Mouse (Mus musculus) midbrain, embryonic 14.5 days (tissue): ENCODE results near the gene Efcab11. TPM values are rescaled to one million over a fixed set of nuclear protein-coding genes. Genes with fewer than 3 reads are reported as not detected.

Experiments used
- ATAC-seq: fragments of 200-750 bp; cut with Nextera tagmentation; 2 replicates; pipeline ENCODE4 v1.8.0; 2017; ENCODE audit warnings: moderate number of reproducible peaks, moderate library complexity; ENCODE audit not compliant: low FRiP score, low TSS enrichment
- DNase-seq: peaks from one replicate; pipeline ENCODE4 v3.0.0-alpha.2; 2015
- H3K27ac ChIP-seq: fragments of 300-500 bp; sonication (generic); replicated peaks from 2 replicates; pipeline ENCODE4 v1.5.1; 2014; ENCODE audit warnings: mild to moderate bottlenecking, low read depth, low read length, moderate library complexity
- H3K27me3 ChIP-seq: fragments of 300-500 bp; sonication (generic); 2 replicates; pipeline ENCODE4 v1.6.1; 2014; ENCODE audit warnings: low read length, control low read depth, mixed read lengths; ENCODE audit not compliant: control insufficient read depth, insufficient read depth
- H3K36me3 ChIP-seq: fragments of 300-500 bp; sonication (generic); 2 replicates; pipeline ENCODE4 v1.6.1; 2014; ENCODE audit warnings: low read length, control low read depth; ENCODE audit not compliant: control insufficient read depth, insufficient read depth
- H3K4me1 ChIP-seq: fragments of 300-500 bp; sonication (generic); 2 replicates; pipeline ENCODE4 v1.6.1; 2014; ENCODE audit warnings: mild to moderate bottlenecking, antibody characterized with exemption, low read length, control low read depth; ENCODE audit not compliant: control insufficient read depth, insufficient read depth
- H3K4me2 ChIP-seq: fragments of 300-500 bp; sonication (generic); 2 replicates; pipeline ENCODE4 v1.6.1; 2014; ENCODE audit warnings: mild to moderate bottlenecking, low read length, moderate library complexity
- H3K4me3 ChIP-seq: fragments of 300-500 bp; sonication (generic); replicated peaks from 2 replicates; pipeline ENCODE4 v1.5.1; 2014; ENCODE audit warnings: low read depth, low read length
- H3K9ac ChIP-seq: fragments of 300-500 bp; sonication (generic); replicated peaks from 2 replicates; pipeline ENCODE4 v1.6.1; 2014; ENCODE audit warnings: mild to moderate bottlenecking, low read length, moderate library complexity
- H3K9me3 ChIP-seq: fragments of 300-500 bp; sonication (generic); 2 replicates; pipeline ENCODE4 v1.6.1; 2016; ENCODE audit warnings: low read length, control low read depth, mixed read lengths; ENCODE audit not compliant: control insufficient read depth
- WGBS: fragments of 180-500 bp; shearing (Covaris S2); extraction: QIAGEN DNeasy Blood & Tissue Kit; methylation state at CpG from one replicate; pipeline ENCODE4 v1.1.7; 2014; 5-methylcytosine and 5-hydroxymethylcytosine counted together
- polyA plus RNA-seq: library from polyadenylated mRNA; unstranded; fragments of >200 nt; fragmentation: Nextera tagmentation; extraction: Ambion mirVana; gene quantifications from 2 replicates; pipeline ENCODE4 v1.2.1, GENCODE M21; 2014

Efcab11 gene
- polyA plus RNA-seq, 1 experiment from 2014 or later: 6.5 TPM

DNA sequence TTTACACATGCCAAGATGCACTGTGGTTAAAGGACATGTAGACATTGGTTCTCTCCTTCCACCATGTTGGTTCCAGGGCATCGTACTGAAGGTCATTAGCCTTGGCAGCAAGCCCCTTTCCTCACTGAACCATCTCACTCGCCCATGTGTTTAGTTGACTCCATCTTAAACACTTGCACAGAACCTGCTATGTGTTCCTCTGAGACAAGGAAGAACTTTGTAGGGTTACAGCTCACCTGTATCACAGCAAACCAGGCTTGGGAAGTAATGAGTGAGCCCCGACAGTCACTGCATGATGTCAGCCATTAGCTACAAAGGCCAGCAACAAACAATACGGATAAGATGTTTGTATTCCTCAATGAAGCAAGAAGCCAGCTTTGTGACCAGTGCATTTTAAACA is 13.6 kb upstream of the Efcab11 start:
- WGBS: 93% methylated on average over 4 of the region's 4 CpGs
- H3K9me3 ChIP-seq: no peaks in the 10 kb centered on the region
- no peak overlapping the region for H3K4me3 ChIP-seq
- no peak for ATAC-seq
- H3K4me1 ChIP-seq: no peaks in the 10 kb centered on the region
- no peak overlapping the region for H3K27ac ChIP-seq
- peaks cover 66% of the 10 kb centered on the region for H3K36me3 ChIP-seq
- DNase-seq: no peak
- no peaks in the 10 kb centered on the region for H3K27me3 ChIP-seq
- no peak overlapping the region for H3K4me2 ChIP-seq
- no peak overlapping the region for H3K9ac ChIP-seq

DNA sequence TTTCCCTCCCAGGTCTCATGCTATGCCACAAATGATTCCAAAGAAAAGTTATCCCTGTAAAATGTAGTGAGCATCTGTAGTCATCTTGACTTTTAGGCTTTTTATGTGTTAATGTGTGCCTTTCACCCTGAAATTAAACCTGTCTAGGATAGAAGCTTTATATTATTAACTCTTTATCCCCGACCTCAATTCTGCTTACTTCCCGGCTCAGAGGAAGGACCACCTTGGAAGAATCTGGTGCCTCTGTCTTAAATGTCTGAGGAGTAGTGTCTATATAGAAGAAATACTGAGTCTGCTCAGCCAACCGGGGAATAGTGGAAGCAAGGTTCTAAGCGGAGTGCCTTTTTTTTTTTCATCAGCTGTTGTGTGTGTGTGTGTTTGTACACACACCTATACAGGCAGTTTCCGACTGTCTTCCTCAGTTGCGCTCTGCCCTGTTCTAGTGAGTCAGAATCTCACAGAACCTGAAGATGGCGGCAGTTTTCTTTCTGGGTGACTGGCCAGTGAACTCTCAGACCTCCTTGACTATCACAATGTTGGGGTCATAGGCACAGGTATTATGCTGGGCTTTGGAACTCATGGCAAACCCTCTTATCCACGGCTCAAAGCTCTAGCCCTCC is 1.2 kb upstream of the Efcab11 start:
- Histone ChIP-seq H3K9me3 (no peaks in the 10 kb centered on the region), H3K36me3 (peaks cover 5% of the 10 kb centered on the region; the same call in 1 of the 2 replicates), H3K4me3 (peak overlapping the region; percentile 73), H3K27ac (no peak overlapping the region), H3K9ac (peak overlapping the region; percentile 80), H3K27me3 (no peaks in the 10 kb centered on the region), H3K4me1 (peaks cover 14% of the 10 kb centered on the region), H3K4me2 (peak overlapping the region; percentile 93)
- DNase-seq: peak; percentile 8
- 28% methylated on average over 8 of the region's 8 CpGs for WGBS
- ATAC-seq: no peak

DNA sequence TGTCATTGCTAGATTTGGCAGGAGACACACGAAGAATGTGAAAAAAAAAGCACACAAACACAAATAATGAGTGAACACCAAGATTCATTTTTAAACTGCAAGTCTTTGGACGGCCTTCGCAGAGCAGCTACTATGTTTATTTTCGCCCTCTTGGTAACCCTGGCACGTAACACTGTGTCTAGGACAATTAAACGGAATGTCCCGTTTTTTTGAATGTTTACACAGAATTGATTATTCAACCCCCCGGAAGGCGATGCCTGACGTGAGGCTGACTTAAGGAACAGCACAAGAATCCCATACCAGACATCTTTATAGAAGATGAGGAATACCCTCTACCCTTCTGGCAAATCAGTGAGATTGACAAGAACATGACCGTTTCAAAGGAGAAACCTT is 530 bp downstream of the Efcab11 start:
- no peaks in the 10 kb centered on the region for H3K9me3 ChIP-seq
- peak; percentile 64 for DNase-seq
- no peaks in the 10 kb centered on the region for H3K27me3 ChIP-seq
- H3K9ac ChIP-seq: peak overlapping the region; percentile 80
- H3K4me3 ChIP-seq: peak overlapping the region; percentile 73
- peak; percentile 44; the same call in 1 of the 2 replicates for ATAC-seq
- peak overlapping the region; percentile 82 for H3K27ac ChIP-seq
- 0% methylated on average over 11 of the region's 11 CpGs for WGBS
- H3K4me1 ChIP-seq: peaks cover 14% of the 10 kb centered on the region
- peak overlapping the region; percentile 93 for H3K4me2 ChIP-seq
- H3K36me3 ChIP-seq: no peaks in the 10 kb centered on the region

DNA sequence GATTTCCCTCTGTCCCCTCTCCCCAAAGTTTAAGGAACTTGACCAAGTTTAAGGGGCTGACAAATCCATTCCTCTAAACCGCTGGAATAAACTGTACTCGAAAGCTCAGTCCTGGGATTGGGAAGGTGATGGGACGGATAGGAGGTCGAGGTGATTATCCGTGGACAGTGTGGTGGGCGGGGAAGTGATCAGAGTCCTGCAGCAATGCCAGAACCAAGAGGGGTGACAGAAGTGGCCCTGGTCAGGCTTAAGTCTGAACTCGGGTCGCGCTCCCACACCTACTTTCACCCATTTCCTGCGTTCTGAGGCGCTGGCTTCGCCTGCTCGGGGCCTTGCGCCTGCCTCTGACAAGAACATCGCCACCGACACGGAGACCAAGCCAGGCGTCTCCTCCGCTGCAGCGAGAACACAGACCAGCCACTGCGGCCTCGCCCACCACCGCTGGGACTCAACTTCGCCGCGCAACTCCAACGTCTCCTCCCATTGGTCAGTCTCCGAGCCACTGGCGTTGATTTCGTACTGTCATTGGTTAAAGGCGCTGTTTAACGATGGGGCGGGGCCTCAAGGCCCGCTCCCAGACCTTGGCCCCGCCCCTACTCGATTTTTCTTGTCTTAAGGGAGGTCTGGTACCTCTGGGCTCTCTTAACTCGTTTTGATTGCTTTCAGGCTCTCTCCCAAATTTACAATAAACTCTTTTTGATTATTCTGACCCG is 1.1 kb downstream of the Efcab11 start:
- Histone ChIP-seq H3K4me2 (peak overlapping the region; percentile 93), H3K4me1 (peaks cover 14% of the 10 kb centered on the region), H3K36me3 (no peaks in the 10 kb centered on the region), H3K9ac (peak overlapping the region; percentile 80), H3K27ac (peak overlapping the region; percentile 82; the same call in 1 of the 2 replicates), H3K4me3 (peak overlapping the region; percentile 73), H3K27me3 (no peaks in the 10 kb centered on the region), H3K9me3 (no peaks in the 10 kb centered on the region)
- DNase-seq: peak; percentile 97
- WGBS: under 1% methylated on average over 38 of the region's 38 CpGs
- peak; percentile 94 for ATAC-seq

DNA sequence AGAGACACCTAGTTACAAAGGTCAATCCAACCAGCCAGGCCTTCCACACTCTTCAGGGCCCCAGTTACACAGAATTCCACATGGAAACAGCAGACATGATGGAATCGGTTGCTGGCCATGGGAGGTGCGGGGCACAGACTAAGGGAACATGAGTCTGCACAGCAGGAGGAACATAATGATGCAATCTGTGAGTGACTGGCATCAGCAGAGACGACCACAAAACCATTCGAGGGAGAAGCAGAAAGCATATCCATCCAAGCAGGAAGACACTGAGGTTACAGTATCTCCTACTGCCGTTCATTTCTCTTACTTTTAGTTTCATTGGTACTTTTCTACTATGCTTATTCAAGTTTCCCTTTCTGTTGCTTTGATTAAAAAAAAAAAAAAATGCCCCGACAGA is 9.6 kb downstream of the Efcab11 start:
- no peaks in the 10 kb centered on the region for H3K4me1 ChIP-seq
- no peaks in the 10 kb centered on the region for H3K36me3 ChIP-seq
- H3K4me2 ChIP-seq: no peak overlapping the region
- H3K9me3 ChIP-seq: no peaks in the 10 kb centered on the region
- ATAC-seq (no peak), DNase-seq (no peak)
- H3K4me3 ChIP-seq: no peak overlapping the region
- H3K27ac ChIP-seq: no peak overlapping the region
- 84% methylated on average over 6 of the region's 6 CpGs for WGBS
- H3K27me3 ChIP-seq: no peaks in the 10 kb centered on the region
- H3K9ac ChIP-seq: no peak overlapping the region

DNA sequence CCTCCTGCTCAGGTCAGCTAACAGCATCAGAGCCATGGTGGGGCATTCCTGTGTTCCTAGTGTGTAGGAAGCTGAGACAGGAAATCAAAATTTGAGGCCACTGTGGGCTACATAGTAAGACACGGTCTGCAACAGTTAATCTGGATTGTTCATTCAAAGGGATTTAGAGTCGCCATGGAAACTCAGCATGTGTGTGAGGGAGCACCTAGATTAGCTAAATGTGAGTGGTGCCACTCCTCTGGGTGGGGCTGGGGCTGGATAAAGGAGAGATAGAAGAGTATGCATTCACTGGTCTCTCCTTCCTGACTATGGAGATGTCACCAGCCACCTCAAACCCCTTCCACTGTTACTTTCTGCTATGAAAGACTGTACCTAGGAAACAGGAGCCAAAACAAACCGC is 10.8 kb downstream of the Efcab11 start:
- H3K27me3 ChIP-seq: no peaks in the 10 kb centered on the region
- WGBS: 38% methylated on average over 3 of the region's 3 CpGs

DNA sequence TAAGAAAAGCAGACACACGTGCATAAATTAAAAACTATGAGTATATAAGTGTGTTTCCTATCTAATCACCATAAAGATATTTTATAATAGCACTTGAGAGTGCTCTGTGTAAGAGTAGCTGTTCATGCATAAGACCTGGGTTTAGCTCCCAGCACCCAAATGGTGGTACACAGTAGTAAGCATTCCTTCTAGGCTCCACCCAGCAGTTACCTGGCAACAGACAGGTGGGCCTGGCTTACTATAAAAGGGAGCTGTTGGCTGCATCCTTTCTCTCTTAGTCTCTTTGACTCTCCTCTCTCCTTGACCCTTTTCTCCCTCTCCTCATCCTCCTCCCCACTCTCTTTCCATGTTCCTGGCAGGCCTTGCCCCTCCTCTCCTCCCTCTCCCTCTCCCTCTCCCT is 15.4 kb downstream of the Efcab11 start:
- Histone ChIP-seq H3K4me1 (no peaks in the 10 kb centered on the region), H3K9me3 (no peaks in the 10 kb centered on the region), H3K4me3 (no peak overlapping the region), H3K27ac (no peak overlapping the region), H3K36me3 (no peaks in the 10 kb centered on the region), H3K4me2 (no peak overlapping the region), H3K9ac (no peak overlapping the region), H3K27me3 (no peaks in the 10 kb centered on the region)
- DNase-seq (no peak), ATAC-seq (no peak)
- WGBS: 90% methylated on average over 1 of the region's 1 CpGs

More for the DNA sequence above, 10.8 kb downstream of the Efcab11 start:
- Histone ChIP-seq H3K4me2 (no peak overlapping the region), H3K36me3 (no peaks in the 10 kb centered on the region), H3K9ac (no peak overlapping the region), H3K9me3 (no peaks in the 10 kb centered on the region), H3K4me1 (no peaks in the 10 kb centered on the region), H3K4me3 (no peak overlapping the region), H3K27ac (no peak overlapping the region)
- ATAC-seq: no peak
- DNase-seq: no peak

DNA sequence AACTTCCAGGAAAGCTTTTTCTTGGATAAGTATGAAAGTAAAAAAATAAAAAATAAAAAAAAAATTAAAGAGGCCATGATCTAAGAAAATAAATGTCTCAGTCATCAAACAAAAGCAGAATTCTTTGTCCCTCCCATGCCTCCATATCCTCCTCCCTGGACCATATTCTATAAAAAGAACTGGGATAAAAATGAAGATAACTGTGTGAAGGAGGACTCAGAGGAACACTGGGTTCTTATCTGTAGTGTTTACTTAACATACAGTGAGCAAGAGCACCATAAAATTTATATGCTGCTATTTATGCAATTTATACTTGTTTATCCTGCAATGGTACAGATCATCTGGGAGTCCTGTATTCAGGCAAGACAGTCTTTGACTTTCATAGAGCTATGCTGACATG is 19.6 kb downstream of the Efcab11 start:
- no peak overlapping the region for H3K9ac ChIP-seq
- H3K4me2 ChIP-seq: no peak overlapping the region
- no peaks in the 10 kb centered on the region for H3K9me3 ChIP-seq
- no peak overlapping the region for H3K4me3 ChIP-seq
- H3K27me3 ChIP-seq: no peaks in the 10 kb centered on the region
- no peaks in the 10 kb centered on the region for H3K36me3 ChIP-seq
- no peak overlapping the region for H3K27ac ChIP-seq
- ATAC-seq (no peak), DNase-seq (no peak)
- no peaks in the 10 kb centered on the region for H3K4me1 ChIP-seq

DNA sequence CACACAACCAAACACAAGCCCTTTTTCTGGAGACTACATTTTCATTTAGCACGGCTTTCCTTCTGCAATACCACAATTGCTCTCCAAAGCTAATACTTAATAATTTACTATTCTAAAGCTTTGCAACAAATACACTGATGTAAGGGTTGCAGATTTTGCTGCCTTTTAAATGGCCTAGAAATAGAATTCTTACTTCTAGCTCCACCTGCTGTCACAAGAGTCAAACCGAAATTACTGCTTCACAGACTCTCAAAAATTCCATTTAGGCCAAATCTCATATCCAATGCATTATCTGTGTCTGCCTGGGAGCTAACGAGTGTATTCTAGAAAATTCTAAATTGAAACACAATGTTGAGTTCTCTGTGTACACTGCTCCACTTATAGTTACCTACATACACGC is 23.3 kb downstream of the Efcab11 start:
- H3K27me3 ChIP-seq: no peaks in the 10 kb centered on the region
- no peak overlapping the region for H3K9ac ChIP-seq
- H3K4me2 ChIP-seq: no peak overlapping the region
- whole genome bisulfite sequencing: 78% methylated on average over 4 of the region's 4 CpGs
- peak; percentile 82 for DNase-seq
- no peak overlapping the region for H3K4me3 ChIP-seq
- H3K27ac ChIP-seq: no peak overlapping the region
- peaks cover 6% of the 10 kb centered on the region; the same call in 1 of the 2 replicates for H3K4me1 ChIP-seq
- no peaks in the 10 kb centered on the region for H3K36me3 ChIP-seq
- no peak for ATAC-seq
- H3K9me3 ChIP-seq: no peaks in the 10 kb centered on the region
